Mouse (Mus musculus): ENCODE measurements around the gene Nipsnap1.

Nipsnap1 gene

GRCm38 (mm10) chr11:4874551-4874950 is 800 bp downstream of the Nipsnap1 start:
- peak; percentile 12 for DNase-seq

- no peak for DNase-seq
Observed at GRCm38 (mm10) chr11:4881087-4881486, 7.3 kb downstream of the Nipsnap1 start.

GRCm38 (mm10) chr11:4882892-4883627 is 9.3 kb downstream of the Nipsnap1 start:
- peak; percentile 14 for DNase-seq

- peak; percentile 71 for DNase-seq
Observed at GRCm38 (mm10) chr11:4885385-4885903, 11.7 kb downstream of the Nipsnap1 start.

GRCm38 (mm10) chr11:4886987-4887386 is 13.2 kb downstream of the Nipsnap1 start:
- DNase-seq = no peak

- DNase-seq = peak; percentile 79
Observed at GRCm38 (mm10) chr11:4894848-4895816, 21.4 kb downstream of the Nipsnap1 start, which contains the start of gene Thoc5. Gene Thoc5, plus strand, starts transcription at chr11:4895320.

GRCm38 (mm10) chr11:4900437-4900836 is 26.7 kb downstream of the Nipsnap1 start:
- DNase-seq = no peak

GRCm38 (mm10) chr11:4901956-4902355 is 28.2 kb downstream of the Nipsnap1 start:
- DNase-seq = no peak

- DNase-seq = no peak
Observed at GRCm38 (mm10) chr11:4906231-4906630, 32.5 kb downstream of the Nipsnap1 start.

- peak; percentile 54 for DNase-seq
Observed at GRCm38 (mm10) chr11:4916068-4916467, 42.3 kb downstream of the Nipsnap1 start.

GRCm38 (mm10) chr11:4921281-4921680 is 47.5 kb downstream of the Nipsnap1 start:
- DNase-seq = no peak

GRCm38 (mm10) chr11:4921751-4922150 is 48.0 kb downstream of the Nipsnap1 start:
- no peak for DNase-seq

GRCm38 (mm10) chr11:4927224-4927623 is 53.5 kb downstream of the Nipsnap1 start:
- no peak for DNase-seq

- no peak for DNase-seq
Observed at GRCm38 (mm10) chr11:4931009-4931601, 57.4 kb downstream of the Nipsnap1 start.

- DNase-seq = no peak
Observed at GRCm38 (mm10) chr11:4936243-4936642, 62.5 kb downstream of the Nipsnap1 start.

Data from thymus, postnatal 25 days (tissue).